Mouse (Mus musculus): Measurements from ENCODE around the gene Rsph10b.

DNA sequence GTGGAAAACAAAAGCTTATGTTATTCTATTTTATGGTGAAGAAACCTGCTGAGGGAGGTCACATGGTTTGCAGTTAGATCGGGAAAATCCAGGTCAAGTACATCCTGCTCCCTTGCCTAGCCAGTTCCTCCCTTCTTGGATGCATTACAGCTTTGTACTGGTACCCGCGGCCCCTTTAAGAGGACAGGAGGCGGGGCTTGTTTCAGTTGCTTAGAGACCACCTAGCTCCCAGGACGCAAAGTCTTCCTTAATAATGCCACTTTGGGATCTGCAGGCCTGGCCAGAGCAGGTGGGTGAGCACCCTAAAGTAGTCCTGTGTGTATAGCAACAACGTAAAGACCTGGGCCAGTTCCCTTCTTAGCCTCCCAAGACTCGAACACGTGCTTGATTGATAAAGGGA is at the start of gene Rsph10b:
- TF ChIP-seq POLR2A (IDR thresholded peaks at IDR 0.05; ENCODE audit: borderline replicate concordance, extremely low read depth, low read depth, low read length) (no peak), CTCF (IDR thresholded peaks at IDR 0.05; ENCODE audit: insufficient read depth, low read length) (no peak)

Measured in lung, adult 2 months (tissue).